Mouse (Mus musculus) erythroblast, embryonic 14.5 days (primary cell): ENCODE results near the gene Nubpl. TPM values are rescaled to one million over a fixed set of nuclear protein-coding genes. Genes with fewer than 3 reads are reported as not detected.

Source experiments
- H3K27me3 ChIP-seq: 2 replicates; pipeline ENCODE4 v1.6.1; 2012; ENCODE audit warnings: inconsistent platforms; ENCODE audit not compliant: control insufficient read depth
- H3K36me3 ChIP-seq: 2 replicates; pipeline ENCODE4 v1.6.1; 2012; ENCODE audit warnings: mild to moderate bottlenecking, inconsistent platforms; ENCODE audit not compliant: control insufficient read depth
- H3K4me1 ChIP-seq: 2 replicates; pipeline ENCODE4 v1.6.1; 2012; ENCODE audit warnings: inconsistent platforms; ENCODE audit not compliant: control insufficient read depth
- H3K4me3 ChIP-seq: replicated peaks from 2 replicates; pipeline ENCODE3; 2012; ENCODE audit warnings: moderate library complexity, mild to moderate bottlenecking, inconsistent platforms
- H3K9me3 ChIP-seq: 2 replicates; pipeline ENCODE4 v1.6.1; 2012; ENCODE audit warnings: low read length, inconsistent platforms, mixed read lengths; ENCODE audit not compliant: control insufficient read depth
- GATA1 ChIP-seq: IDR thresholded peaks from 2 replicates; pipeline ENCODE4 v1.6.1; 2012; ENCODE audit warnings: low read length, inconsistent platforms, mixed read lengths
- TAL1 ChIP-seq: IDR thresholded peaks from 3 replicates; pipeline ENCODE4 v1.6.1; 2012; ENCODE audit warnings: low read length, inconsistent platforms, mixed read lengths
- polyA plus RNA-seq: library from polyadenylated mRNA; stranded (reverse); fragments of >175 nt; gene quantifications from 2 replicates; pipeline ENCODE4 v1.2.3, GENCODE M21; 2012

The Nubpl gene
- polyA plus RNA-seq, 1 experiment: 0.46 TPM

GRCm38 (mm10) chr12:52149448-52149847, 51.9 kb downstream of the Nubpl start:
- Histone ChIP-seq H3K4me3 (no peak overlapping the region), H3K36me3 (no peaks in the 10 kb centered on the region), H3K4me1 (peaks cover 6% of the 10 kb centered on the region), H3K27me3 (no peaks in the 10 kb centered on the region), H3K9me3 (no peaks in the 10 kb centered on the region)
- no peak for TF ChIP-seq TAL1
- TF ChIP-seq GATA1: no peak

GRCm38 (mm10) chr12:52152071-52152470, 54.5 kb downstream of the Nubpl start:
- no peak for TF ChIP-seq GATA1
- TF ChIP-seq TAL1: no peak
- Histone ChIP-seq H3K4me3 (no peak overlapping the region), H3K4me1 (no peaks in the 10 kb centered on the region; the same call in 1 of the 2 replicates), H3K27me3 (no peaks in the 10 kb centered on the region), H3K36me3 (no peaks in the 10 kb centered on the region), H3K9me3 (no peaks in the 10 kb centered on the region)

- no peaks in the 10 kb centered on the region for H3K9me3 ChIP-seq
- TF ChIP-seq TAL1: no peak
- no peak for TF ChIP-seq GATA1
- no peaks in the 10 kb centered on the region for H3K27me3 ChIP-seq
- no peaks in the 10 kb centered on the region; the same call in 1 of the 2 replicates for H3K4me1 ChIP-seq
- no peak overlapping the region for H3K4me3 ChIP-seq
- no peaks in the 10 kb centered on the region for H3K36me3 ChIP-seq
Measured at GRCm38 (mm10) chr12:52154906-52155305, 57.4 kb downstream of the Nubpl start.

- H3K4me1 ChIP-seq: no peaks in the 10 kb centered on the region
- H3K36me3 ChIP-seq: no peaks in the 10 kb centered on the region
- no peaks in the 10 kb centered on the region for H3K27me3 ChIP-seq
- TF ChIP-seq TAL1 (no peak), GATA1 (no peak)
- H3K9me3 ChIP-seq: no peaks in the 10 kb centered on the region
- H3K4me3 ChIP-seq: no peak overlapping the region
Measured at GRCm38 (mm10) chr12:52164414-52164813, 66.9 kb downstream of the Nubpl start.

GRCm38 (mm10) chr12:52186205-52186793, 88.8 kb downstream of the Nubpl start:
- H3K4me3 ChIP-seq: no peak overlapping the region
- no peaks in the 10 kb centered on the region for H3K4me1 ChIP-seq
- no peaks in the 10 kb centered on the region for H3K36me3 ChIP-seq
- H3K27me3 ChIP-seq: no peaks in the 10 kb centered on the region
- H3K9me3 ChIP-seq: no peaks in the 10 kb centered on the region
- TF ChIP-seq GATA1: no peak
- TF ChIP-seq TAL1: no peak

GRCm38 (mm10) chr12:52186963-52187590, 89.5 kb downstream of the Nubpl start:
- no peaks in the 10 kb centered on the region for H3K9me3 ChIP-seq
- H3K36me3 ChIP-seq: no peaks in the 10 kb centered on the region
- no peaks in the 10 kb centered on the region for H3K4me1 ChIP-seq
- H3K4me3 ChIP-seq: no peak overlapping the region
- H3K27me3 ChIP-seq: no peaks in the 10 kb centered on the region
- TF ChIP-seq TAL1: no peak
- TF ChIP-seq GATA1: no peak

- Histone ChIP-seq H3K4me1 (no peaks in the 10 kb centered on the region), H3K36me3 (no peaks in the 10 kb centered on the region), H3K27me3 (no peaks in the 10 kb centered on the region), H3K9me3 (no peaks in the 10 kb centered on the region), H3K4me3 (no peak overlapping the region)
- no peak for TF ChIP-seq TAL1
- no peak for TF ChIP-seq GATA1
Measured at GRCm38 (mm10) chr12:52198471-52198870, 100.9 kb downstream of the Nubpl start.

- H3K27me3 ChIP-seq: no peaks in the 10 kb centered on the region
- TF ChIP-seq TAL1 (no peak), GATA1 (no peak)
- no peaks in the 10 kb centered on the region; the same call in 1 of the 2 replicates for H3K9me3 ChIP-seq
- no peaks in the 10 kb centered on the region for H3K4me1 ChIP-seq
- no peaks in the 10 kb centered on the region for H3K36me3 ChIP-seq
- H3K4me3 ChIP-seq: no peak overlapping the region
Measured at GRCm38 (mm10) chr12:52209121-52209610, 111.6 kb downstream of the Nubpl start.

GRCm38 (mm10) chr12:52211144-52211543, 113.6 kb downstream of the Nubpl start:
- TF ChIP-seq GATA1: no peak
- TF ChIP-seq TAL1: no peak
- H3K27me3 ChIP-seq: no peaks in the 10 kb centered on the region
- H3K4me1 ChIP-seq: no peaks in the 10 kb centered on the region
- no peak overlapping the region for H3K4me3 ChIP-seq
- no peaks in the 10 kb centered on the region for H3K36me3 ChIP-seq
- no peaks in the 10 kb centered on the region; the same call in 1 of the 2 replicates for H3K9me3 ChIP-seq

- H3K4me1 ChIP-seq: no peaks in the 10 kb centered on the region
- H3K4me3 ChIP-seq: no peak overlapping the region
- no peak for TF ChIP-seq GATA1
- TF ChIP-seq TAL1: no peak
Measured at GRCm38 (mm10) chr12:52214837-52215236, 117.3 kb downstream of the Nubpl start.

More at GRCm38 (mm10) chr12:52214837-52215236, 117.3 kb downstream of the Nubpl start:
- Histone ChIP-seq H3K27me3 (no peaks in the 10 kb centered on the region), H3K9me3 (no peaks in the 10 kb centered on the region), H3K36me3 (no peaks in the 10 kb centered on the region)
